Mouse (Mus musculus): ENCODE measurements around the gene Ube2t.

DNA sequence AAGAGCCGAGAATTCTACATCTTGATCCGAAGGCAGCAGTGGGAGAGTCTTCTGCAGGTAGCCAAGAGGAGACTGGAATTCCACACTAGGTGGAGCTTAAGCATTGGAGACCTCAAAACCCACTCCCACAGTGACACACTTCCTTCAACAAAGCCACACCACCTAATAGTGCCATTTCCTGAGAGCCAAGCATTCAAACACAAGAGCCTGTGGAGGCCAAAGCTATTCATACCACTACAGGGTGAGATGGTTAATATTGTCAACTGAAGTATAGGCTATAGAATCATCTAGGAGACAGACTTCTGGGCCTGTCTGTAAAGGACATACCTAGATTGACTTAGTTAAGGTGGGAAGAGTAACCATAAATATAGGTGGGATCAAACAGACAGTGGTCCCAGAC is 3.1 kb downstream of the Ube2t start:
- no peak for TF ChIP-seq CTCF (IDR thresholded peaks at IDR 0.05; ENCODE audit: borderline replicate concordance, insufficient read depth, low read depth, low read length)
- TF ChIP-seq POLR2A (IDR thresholded peaks at IDR 0.05; ENCODE audit: borderline replicate concordance, insufficient read depth, low read length): no peak

All from cerebellum, adult 2 months (tissue).